Mouse (Mus musculus) layer of hippocampus, postnatal 14 days (tissue): Measurements from ENCODE around the gene Spock1. TPM values are rescaled to one million over a fixed set of nuclear protein-coding genes. Genes with fewer than 3 reads are reported as not detected.
"Not testable (repeated sequence)": the region's sequence is repeated elsewhere in the genome, so short reads cannot be mapped to it uniquely, and the experiment has no call there.

Source experiments
- DNase-seq, 2 experiments: peaks; one replicate each; pipeline ENCODE4 v3.0.0; 2021 to 2022; ENCODE audit warnings: low spot score in 2 of 2, mixed read lengths in 1 of 2
- total RNA-seq, 2 experiments: library from RNA; stranded (reverse); gene quantifications; 2 replicates each; pipeline ENCODE4 v1.2.3; 2021

The Spock1 gene
- total RNA-seq, 2 experiments from 2014 or later = 266 to 276 TPM

DNA sequence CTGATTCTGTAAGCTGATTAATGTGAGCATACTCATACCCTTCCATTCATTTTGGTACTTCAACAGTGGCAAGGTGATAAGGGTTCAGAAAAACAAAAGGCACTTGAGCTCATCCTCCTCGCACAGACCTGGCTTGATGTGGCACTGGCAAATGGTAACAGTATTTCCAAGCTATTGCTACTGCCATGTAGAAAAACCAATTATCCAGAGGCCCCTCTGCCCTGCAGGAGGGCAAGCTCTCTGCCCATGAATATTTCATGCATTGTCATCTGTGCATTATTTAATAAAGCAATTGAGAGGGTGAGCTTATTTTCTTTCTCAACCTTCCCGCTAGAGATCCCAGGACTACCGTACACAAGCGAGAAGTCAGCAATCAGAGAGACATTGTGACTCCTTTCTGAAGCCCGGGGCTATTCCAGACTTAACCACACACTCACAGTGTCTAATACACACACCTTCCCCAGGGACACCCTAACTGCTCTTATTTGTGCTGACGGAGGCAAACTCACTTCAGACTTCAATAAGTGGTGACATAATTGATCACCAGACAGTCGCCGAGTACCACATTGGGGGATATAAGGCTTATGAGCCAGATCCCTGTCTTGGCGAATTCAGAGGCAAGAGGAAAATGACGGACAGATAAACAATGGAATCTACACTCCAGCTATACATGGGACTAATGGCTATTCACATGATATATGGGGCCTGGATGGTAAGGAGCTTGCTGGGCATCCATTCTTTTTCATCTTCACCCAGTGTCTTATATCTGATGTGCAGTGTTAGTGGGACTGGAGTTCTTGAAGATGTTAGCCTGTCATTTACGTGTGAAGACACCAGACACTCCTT is 296.6 kb downstream of the Spock1 start:
- no peak for DNase-seq

DNA sequence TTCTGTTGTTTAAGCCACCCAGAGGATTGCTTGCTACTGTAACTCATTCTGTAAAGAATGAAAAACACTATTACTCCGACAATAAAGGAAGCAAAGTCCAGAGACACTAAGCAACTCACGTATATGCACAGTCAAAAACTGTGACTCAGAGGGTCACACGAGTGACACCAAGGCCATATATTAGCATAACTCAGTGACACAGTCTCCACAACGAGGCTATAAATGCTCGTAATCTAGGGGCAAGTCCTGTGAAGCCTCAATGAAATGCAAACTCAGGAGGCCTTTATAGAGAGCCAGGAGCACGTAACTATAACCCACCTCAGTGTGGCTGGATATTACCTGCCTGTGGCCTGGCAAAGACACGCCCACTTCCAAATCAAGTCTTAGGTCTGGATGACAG is 298.2 kb downstream of the Spock1 start:
- no peak for DNase-seq

DNA sequence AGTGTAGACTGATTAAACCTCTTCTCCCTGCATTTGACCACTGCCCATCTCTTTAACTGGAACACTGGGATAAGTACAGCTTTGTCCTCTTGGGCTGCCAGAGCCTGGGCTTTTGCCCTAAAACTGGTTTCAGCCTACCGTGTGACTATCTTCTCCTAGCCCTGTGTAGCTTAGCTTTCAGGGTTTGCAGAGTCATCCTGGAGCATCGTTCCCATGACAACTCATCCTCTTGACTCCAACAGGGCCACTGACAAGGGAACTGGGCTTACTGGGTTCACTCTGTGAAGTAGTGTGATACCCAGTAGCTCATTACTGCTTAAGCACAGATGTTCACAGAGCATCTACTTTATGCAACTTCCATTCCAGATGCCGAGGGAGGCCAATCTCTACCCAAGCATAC is 303.7 kb downstream of the Spock1 start:
- no peak for DNase-seq

DNA sequence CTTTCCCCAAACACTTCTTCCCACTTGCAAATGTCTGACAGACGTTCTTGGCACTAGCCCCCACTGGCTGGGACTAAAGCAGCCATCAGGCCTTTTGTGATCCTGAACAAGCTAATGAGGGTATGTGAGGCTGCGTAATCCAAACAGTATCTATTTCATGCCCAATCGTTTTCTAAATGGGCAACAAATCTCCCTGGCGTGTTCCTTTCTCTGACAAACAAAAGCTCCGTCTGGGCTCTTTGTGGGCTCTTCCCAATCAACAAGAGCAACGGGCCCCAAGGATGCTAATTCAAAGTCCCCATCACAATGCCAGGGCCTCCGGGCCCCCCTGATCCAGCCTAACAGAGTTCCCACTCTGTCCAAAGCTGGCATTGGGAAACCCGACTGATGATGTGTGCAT is 304.9 kb downstream of the Spock1 start:
- peak in 1 of 2 experiments; percentile 68 for DNase-seq

DNA sequence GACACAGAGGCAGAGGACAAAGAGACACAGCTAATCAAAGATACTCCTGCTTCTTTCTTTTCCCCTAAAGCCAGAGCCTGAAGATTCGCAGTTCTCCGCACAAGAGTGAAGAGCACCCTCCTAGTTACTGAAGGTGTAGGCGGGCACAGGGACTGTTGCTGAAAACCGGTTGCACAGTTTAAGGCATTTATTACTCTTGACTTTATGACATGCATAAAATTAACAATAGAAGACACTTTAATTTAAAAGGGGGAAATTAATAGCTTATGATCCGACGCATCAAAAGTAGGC is 312.4 kb downstream of the Spock1 start:
- DNase-seq = no peak

DNA sequence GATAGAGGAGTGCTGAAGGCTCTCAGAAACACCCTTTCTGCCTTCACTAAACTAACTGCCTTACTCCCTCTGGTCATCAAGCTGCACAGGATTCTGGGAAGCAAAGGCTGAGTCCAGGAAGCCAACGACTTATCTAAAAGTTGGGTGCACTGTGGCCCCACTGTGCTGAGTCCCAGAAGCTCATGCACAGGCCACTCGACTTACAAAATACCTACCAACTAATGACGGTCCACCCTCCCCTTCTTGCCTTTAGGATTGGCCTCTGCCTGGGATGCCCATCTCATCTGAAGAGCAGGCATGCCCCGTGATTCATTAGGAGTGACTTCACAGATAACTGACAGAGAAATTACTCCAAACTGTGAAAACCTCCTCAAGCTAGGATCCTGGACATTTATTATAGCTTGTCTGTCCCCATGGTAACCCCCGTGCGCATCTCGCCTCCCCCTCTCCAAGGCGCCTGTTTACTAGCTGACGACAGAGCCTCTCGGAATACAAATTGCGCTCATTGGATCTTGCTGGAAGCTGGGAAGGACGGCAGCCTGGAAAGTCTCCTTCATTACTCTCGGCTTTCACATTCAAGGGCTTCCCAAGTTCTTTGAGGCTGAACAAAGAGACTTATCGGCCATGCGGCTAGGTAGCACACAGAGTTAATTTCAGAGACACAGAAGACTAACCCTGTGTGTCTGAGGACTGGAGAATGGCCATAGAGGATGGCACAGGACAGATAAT is 312.9 kb downstream of the Spock1 start:
- DNase-seq = peak; percentile 42 to 61

DNA sequence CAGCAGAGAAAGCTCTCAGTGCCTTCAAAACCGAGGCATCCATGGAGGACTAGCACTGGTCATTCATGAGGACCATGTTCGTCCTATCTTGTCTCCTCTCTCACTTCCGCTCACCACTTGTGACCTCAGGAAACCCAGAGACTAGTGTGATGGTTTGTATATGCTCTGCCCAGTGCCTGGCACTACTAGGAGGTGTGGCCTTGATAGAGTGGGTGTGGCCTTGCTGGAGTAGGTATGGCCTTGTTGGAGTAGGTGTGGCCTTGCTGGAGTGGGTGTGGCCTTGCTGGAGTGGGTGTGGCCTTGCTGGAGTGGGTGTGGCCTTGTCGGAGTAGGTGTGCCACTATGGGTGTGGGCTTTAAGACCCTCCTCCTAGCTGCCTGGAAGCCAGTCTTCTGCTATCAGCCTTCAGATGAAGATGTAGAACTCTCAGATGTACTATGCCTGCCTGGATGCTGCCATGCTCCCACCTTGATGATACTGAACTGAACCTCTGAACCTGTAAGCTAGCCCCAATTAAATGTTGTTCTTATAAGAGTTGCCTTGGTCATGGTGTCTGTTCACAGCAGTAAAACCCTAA is 318.7 kb downstream of the Spock1 start:
- not testable (repeated sequence) for DNase-seq

DNA sequence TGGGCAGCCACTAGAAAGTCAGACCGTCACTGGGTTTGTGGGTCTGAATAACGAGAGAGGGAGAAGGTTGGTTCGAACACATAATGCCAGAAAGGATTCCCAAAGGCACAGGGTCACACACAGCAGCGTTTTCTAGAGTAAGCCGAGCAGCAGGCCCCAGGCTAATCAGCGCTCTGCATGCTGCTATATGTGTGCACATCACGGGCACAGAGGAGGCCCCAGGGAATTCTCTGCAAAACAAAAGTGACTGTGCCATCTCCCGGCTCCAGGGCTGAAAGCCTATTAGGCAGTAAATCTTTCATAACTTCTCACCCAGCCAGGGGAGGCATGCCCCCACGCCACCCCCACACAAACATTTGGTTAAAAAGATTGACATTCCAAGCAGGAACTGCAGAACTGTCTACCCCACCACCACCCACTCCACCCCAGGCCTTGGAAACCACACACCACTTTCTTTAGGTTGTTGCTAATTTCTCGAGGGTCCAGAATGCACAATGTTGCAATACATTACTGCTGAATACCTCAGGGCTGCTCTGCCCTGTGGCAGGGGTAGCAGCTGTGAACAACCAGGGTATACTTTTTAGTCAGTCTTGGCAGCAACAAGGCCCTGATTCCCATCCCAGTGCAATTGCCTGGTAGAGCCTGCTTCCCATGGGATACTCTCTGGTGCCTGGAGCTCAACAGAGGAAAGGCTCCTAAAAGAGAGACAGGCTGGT is 319.4 kb downstream of the Spock1 start:
- DNase-seq = no peak

DNA sequence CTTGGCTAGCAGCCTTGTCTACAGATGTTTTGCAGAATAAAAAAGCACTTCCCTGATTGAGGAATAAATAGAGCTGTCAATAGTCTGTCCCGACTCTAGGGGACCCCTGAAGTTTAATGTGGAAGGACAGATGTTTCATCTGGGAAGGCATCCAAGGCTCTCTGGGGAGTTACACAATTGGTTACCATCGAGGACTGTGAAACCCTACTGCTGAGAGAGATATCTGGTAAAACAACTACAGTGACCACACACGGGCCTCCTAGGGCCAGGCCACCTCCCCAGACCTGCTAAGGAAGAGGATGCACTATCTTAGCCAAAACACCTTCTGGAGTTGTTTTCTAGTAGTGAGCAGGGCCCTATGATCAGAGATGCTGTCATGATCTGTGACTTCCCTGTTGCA is 323.0 kb downstream of the Spock1 start:
- no peak for DNase-seq

DNA sequence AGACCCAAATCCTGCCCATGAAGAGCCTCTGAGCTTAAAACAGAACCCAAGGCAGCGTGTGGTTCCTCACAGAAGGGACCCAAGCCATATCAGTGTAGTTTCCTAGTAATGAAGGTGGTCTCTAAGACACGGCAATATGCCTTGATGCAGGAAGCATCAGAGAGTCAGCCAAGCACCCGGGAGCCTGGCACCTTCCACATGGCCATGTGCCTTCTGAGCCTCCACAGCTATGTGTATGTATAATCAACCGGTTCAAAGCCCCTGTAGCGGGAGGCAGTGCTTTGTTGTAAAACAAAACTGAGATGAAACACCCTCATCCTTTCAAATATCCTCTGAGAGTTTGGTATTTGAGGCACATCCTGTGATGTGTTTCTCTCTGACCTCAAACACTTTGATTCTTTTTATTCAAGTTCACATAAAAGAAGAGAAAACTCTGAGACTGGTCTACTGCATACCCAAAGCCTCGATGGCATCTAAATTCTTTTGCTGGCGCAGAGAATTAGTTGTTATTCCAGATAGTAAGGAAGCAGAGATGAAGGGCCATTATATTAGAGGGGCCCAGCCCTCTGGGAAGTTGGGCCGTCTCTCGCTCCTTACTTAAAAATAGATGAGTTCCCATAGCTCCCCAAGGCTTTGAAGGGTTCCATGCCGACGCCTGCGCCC is 325.7 kb downstream of the Spock1 start:
- no peak for DNase-seq

DNA sequence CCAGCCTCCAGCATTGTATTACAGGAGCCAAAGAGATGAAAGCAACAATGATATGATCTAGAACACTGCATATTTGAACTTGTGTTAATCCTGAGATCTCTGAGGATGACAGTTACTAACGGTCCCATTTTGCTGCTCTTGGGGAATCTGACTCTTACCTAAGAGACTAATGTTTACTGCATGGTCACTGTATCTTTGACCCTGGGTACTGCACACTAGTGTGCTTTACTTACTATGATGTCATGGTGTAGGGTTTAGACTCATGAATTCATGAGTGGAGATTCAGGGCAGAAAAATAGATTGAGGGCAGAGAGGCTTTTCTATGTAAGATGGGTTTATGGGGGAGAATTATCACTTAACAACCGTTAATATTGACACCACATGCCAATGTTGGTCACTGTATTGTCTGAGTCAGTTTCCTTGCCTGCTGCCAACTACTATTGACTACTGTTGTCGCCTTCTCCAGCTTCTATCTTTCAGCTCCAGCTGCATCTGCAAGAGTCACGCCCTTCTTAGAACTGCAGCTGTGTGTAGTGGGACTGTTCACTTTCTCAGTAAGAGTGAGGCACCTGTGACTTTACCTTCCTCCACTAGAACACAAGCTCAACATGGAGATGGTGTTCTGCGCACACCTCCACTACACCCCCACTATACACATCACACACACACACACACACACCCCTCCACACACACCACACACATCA is 330.4 kb downstream of the Spock1 start:
- DNase-seq = no peak

DNA sequence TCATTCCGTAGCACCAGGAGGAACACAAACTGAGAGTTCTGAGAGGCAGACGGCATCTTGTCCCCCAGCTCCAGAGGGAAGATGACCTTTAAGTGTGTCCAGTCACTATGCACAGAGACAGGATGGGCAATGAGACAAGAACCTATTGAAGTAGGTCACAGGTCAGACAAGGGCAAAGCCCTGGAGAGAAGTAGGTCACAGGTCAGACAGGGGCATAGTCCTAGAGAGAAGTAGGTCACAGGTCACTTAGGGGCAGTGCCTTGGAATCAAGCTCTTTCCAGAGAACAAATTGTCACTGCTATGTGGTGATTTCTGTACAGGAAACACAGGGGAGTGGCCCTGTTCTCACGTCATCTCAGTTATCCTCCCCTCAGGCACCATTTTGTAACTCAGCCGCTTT is 334.6 kb downstream of the Spock1 start:
- no peak for DNase-seq

DNA sequence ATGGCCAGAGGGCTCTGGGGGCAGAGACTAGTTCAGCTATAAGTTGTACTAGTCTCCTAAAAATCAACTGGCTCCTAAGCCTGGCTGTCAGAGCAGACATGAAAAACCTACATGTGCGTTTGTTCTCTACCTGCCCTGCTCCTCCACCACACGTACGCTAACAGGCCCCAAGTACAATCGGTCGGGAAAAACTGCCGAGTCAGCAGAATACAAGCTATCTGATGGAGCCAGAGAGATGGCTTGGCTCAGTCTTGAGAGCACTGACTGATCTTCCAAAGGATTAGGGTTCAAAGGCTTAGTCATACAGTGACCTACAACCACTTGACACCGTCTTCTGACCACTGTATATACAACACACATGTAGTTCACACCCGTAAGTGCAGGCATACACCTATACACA is 339.7 kb downstream of the Spock1 start:
- no peak for DNase-seq

DNA sequence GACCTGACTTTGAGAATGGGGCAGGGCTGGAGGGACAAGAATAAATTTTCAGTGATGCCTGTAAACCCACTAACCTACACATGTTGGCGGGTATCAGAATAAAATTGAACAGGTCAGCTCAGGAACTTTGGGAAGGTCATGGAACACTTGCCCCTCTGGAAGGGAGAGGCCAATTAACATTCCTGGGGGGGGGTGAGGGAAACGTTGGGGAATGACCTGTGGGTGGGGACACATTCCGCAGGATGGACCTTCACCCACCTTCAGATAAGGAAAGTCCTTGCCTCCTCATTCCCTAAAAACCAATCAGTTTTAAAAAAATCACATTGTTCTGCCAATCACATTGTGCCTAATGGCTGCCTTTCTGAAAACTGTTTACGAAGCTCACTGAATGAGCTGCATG is 352.9 kb downstream of the Spock1 start:
- no peak for DNase-seq

DNA sequence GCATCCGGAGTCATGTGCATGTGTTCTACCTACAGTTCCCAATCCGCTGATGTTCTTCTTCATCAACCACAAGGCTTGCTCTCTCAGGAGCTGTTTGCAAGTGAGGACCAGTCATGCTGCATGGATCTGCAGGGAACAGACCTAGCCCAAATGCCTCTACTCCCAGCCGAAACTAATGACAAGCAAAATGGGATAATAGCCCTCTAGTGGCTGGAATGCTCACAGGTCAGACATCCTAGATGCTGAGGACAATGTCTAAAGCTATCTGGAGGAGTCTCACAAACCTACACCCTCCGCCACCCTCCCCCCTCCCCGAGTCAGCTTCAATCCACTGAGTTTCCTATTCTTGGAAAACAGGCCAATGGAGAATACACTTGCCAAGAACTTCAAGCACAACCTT is 358.4 kb downstream of the Spock1 start:
- DNase-seq = no peak

DNA sequence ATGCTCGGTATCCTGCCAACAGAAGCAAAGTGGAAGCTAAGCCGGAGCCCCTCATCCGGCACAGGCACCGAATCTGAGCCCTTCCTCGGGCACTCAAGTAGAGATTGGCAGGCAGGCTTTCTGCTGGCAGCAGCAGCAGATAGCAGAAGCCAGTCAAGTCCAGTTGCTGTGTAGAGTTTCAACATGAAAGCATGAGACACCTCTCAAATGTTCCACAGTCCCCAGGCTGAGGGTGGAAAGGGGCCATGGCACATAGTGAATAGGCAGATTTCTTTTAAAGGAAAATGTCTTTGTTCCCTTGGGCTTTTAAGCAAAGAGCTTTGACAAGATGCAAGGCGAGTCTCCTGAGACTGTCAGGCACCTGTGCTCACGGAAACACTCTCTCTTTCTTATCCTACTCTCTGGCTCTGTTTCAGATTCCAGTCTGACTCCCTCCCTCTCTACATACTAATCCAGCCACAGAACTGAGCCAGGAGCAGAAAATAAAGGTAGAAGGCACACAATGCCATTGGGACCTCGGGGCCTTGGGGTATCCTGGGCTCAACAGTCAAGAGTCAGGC is 371.1 kb downstream of the Spock1 start:
- DNase-seq = no peak

DNA sequence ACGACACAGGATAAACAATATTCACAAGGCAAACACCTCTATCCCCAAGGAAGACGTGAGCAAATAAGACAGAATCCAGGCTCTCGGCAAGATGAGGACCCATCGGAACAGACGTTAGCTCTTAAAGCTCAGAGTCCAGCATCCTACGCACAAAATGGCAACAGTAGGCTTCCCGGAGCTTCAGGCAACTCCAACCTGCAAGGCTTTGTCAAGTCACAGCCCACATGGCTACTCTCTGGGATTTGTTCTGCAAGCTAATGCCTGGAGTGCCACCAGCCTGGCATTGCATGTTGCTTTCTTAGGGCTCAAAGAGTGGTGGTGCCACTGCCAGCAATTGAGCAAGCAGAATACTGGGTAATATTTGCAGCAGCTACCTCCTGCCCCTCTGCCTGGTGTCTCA is 373.8 kb downstream of the Spock1 start:
- no peak for DNase-seq

DNA sequence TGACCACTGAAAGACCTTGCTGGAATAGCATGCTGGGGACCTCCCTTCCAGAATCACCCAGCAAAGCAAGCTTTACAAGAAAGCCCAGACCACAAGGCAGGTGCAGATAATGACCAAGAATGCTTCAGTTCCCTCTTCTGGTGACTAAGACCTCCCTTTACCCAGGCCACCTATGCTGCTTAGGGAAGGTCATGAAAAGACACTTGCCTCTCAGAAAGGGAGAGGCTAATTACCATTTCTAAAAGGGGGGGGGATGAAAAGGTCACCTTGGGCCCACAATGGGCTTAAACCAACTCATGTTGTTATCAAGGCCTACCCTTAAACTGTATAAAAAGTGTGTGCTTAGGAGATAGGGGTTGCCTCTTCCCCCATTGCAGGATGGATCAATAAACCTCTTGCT is 382.2 kb downstream of the Spock1 start:
- DNase-seq = no peak

DNA sequence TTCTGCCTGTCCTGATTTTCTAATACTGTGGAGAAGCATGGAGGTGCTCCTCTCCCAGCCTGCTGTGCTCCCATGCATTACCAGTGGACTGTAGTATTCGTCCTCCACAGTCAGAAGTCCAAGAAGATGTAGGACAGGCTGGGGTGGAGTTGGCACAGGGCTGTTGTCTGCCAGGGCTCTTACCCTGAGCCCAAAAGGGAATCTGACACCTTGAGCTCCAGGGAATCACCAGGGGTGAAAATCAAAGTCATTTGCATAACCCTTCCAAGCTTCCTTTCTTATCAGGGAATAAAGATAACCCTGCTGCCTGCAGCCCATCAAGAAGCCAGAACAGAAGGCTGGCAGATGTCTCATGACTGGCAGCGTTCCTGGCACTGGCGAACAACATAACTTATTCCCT is 383.6 kb downstream of the Spock1 start:
- DNase-seq = no peak

DNA sequence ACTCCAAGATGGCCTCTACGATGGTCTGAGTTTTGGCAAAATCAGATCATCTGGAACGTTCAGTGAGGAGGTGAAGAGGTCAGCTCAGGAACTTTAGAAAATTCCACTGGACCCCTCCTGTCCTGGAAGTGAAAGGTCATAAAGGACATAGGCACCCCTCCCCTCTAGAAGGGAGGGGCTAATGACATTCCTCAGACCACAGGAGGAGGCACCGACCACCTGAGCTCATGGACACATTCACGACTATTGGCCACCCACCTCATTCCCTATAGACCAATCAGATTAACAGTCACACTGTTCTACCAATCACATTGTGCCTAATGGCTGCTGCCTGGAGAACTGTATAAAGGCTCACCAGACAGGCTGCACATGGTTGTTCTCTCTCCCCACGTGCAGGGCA is 384.8 kb downstream of the Spock1 start:
- DNase-seq = no peak
